Mouse (Mus musculus): ENCODE data around the gene Phf21a. TPM values are rescaled to one million over a fixed set of nuclear protein-coding genes. Genes with fewer than 3 reads are reported as not detected.
A peak's percentile ranks its signal among the peaks of the same experiment; 100 is the strongest.
"Not testable (repeated sequence)": the region's sequence is repeated elsewhere in the genome, so short reads cannot be mapped to it uniquely, and the experiment has no call there.

The Phf21a gene
- total RNA-seq, 1 experiment from 2014 or later: 95.3 TPM

DNA sequence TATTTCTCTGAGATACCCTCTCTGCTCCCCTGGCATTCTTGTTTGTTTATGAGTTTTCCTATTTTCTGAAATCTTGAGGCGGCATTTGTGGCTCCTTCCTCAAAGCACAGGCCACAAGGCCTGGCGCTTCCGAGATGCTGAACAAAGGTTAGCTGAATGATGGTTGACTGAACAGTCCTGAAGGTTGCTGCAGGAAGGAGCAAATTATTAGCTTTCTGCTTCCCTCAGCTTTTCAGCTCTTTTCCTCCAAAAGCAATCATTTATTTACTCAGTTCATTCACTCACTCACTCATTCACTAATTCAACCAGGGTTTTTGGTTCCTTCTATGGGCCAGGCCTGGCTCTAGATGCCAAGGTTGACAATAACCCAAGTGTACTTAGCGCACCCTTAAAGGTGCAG is 10.7 kb upstream of the Phf21a start:
- no peak for DNase-seq

DNA sequence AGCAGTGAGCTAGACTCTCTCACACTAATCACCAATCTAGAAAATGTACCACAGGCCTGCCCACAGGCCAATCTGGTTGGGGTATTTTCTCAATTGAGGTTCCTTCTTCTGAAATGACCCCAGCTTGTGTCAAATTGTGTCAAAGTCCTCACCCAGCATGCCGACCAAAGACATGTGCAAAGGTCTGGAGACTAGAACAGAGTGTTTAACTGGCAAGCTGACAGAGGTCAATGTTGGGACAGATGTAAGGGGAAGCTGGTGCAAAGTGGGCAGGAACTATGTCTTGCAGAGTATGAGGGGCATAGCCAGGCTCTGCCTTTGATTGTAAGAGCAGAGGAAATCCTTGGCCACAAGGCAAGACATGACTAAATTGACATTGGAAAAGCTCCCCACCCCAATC is 7.2 kb upstream of the Phf21a start:
- DNase-seq: no peak

DNA sequence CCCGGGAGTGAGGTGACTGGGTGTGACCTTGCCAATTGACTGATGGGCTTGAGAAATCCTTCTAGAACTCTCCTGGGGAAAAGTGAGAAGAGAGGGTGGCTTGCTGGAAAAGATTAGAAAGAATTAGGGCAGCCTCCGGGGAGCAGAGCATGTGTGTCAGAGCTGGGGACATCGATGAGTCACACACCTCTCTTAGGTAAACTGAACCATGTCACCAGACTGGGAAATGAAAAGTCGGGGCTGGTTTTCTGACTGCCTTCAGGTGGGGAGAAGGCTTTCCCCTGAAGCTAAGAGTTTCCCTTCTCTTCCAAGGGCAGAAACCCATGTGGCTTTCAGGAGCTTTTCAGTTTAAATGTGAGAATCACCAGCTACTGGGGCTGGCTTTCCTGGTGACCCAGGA is 5.9 kb upstream of the Phf21a start:
- DNase-seq: no peak

DNA sequence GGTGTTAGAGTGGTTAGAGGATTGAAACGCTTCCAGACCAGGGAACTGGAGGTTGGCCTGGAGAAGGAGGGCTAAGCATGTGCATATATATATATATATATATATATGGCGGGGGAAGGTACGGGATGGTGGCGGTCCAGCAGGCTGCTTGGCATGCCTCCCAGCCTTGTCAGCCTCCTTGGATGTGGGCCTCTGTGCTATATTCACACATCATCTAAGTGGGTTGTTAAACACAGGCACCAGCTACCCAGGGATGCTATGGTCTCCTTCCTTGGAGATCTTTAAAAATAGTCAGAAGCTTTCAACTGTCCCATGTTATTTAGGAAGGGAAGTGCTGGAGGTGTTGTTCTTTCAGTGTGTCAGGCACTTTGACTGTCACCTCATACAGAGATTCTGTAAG is 3.1 kb upstream of the Phf21a start:
- no peak for DNase-seq

DNA sequence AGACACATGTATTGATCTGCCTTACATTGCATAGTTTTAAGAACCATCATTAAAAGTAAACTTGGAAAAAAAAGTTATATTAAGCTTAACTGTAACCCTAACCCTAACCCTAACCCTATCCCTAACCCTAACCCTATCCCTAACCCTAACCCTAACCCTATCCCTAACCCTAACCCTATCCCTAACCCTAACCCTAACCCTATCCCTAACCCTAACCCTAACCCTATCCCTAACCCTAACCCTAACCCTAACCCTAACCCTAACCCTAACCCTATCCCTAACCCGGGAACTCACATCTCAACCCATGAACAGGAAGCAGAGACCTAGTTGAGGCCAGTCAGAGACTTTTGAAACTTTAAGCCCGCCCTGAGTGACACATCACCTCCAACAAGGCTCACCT is 586 bp downstream of the Phf21a start:
- DNase-seq: not testable (repeated sequence)

DNA sequence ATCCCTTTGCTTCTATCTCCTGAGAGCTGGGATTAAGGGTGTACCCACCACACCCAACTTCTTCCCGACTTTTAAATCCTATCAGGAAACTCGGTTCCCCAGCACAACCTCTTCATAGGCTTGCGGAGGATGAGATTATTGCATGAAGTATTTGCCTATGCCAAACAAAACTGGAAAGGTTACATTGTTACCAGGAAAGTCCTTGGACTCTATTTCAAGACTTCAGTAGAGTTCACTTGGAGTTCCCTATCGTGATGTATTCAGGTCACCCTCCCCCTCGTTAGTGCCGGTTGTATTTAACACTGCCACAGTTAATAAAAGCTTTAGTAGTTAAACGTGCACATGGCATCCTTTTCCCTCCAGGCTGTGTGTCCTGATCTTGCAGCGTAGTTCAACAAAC is 1.2 kb downstream of the Phf21a start:
- no peak for DNase-seq

DNA sequence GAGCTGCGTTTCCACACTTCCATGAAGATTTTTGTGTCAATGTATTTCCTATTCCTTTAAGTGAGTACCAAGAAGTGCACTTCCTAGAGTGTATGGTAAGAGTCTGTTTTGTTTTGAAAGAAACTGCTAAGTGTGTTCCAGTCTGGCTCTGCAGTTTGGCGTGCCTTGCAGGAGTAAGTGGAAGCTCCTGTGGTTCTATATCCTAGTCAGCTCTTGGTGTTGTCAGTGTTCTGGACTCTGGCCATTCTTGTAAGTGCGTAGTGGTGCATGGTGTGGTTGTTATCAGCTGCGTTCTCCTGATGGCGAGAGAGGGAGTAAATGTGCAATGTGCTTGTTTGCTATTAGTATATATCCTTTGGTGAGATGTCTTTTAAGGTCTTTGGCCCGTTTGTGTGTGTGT is 7.9 kb downstream of the Phf21a start:
- DNase-seq: no peak

DNA sequence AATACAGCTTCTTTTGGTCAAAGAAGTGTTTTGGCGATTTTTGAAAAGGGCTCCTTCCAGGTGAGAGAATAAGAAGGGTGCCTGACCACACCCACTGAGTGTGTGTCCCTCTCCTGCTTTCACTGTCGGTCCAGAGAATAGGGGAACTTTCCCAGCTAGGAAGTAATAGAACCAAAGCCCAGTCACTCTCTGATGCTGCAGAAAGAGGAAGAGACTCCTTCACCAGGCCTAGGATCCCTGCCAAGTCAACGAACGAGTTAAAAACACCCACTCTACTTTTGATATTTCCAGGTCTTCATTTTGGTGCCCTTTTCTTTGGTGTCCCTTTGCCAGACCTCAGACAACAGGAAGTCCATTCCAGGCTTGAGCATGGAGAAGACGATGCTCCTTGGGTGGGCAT is 31.6 kb downstream of the Phf21a start:
- no peak for DNase-seq

DNA sequence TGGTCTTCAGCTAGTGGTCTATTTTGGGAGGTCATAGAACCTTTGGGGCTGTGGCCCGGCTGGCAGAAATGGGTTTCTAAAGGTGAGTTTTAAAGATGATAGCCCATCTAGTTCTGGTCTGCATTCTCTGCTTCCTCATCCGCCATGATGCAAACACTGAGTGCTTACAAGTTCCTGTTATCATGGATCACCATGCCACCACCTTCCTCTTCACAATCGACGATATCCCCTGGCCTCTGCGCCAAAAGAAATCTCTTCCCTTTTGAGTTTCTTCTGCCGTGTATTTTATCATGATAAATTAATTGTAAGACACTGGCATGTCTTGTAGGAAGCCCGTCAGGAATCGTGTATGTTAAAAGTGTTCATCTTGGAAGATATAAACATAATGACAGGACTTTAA is 32.4 kb downstream of the Phf21a start:
- no peak for DNase-seq

DNA sequence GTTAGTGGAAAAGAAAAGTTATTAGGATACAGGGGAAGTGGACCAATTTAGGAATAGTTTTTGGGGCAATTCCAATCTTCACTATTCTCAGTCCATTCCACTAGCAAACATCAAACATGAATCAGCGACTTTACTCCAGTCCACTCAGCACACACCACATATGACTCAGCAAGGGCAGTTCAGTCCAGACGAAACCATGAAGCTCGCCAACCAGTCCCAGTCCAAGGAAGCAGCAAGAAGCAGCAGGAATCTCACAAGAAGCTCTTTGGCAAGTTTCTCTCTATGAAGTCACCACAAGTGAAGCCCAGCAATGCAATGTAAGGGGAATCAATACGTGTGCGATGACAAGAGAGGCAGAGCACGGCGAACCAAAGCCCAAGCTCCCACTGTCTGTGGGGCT is 37.2 kb downstream of the Phf21a start:
- no peak for DNase-seq

DNA sequence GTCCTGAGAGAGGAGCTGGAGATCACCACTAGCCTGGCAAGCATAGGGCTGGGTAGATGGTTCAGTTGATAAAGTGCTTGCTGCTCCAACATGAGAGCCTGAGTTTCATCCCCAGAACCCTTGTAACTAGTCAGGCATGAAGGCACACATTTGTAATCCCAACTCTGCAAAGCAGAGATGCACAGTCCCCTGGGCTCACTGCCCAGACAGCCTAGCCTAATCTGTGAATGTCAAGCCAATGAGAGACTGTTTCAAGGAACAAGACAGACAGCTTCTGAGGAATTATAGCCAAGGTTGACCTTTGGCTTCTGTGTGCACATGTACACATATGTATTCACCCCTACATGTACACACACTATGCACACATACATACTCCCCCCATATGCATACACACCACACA is 45.8 kb downstream of the Phf21a start:
- DNase-seq: no peak

DNA sequence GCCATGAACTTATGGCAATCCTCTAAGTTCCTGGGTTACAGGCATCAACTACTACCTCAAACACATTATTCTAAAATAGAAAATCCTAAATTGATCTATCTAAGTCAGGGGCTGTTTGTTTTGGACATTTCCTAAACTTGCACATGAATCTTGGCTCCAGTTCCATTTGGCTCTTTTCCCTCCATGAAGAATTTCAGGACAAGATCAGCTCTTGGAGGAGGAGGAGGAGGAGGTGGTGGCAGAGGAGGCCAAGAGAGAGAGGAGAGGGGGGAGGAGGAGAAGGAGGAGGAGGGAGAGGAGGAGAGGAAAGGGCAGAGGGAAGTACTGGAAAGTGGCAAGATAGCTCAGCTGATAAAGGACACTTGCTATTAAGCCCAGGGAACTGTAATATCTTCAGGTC is 46.4 kb downstream of the Phf21a start:
- DNase-seq: no peak

DNA sequence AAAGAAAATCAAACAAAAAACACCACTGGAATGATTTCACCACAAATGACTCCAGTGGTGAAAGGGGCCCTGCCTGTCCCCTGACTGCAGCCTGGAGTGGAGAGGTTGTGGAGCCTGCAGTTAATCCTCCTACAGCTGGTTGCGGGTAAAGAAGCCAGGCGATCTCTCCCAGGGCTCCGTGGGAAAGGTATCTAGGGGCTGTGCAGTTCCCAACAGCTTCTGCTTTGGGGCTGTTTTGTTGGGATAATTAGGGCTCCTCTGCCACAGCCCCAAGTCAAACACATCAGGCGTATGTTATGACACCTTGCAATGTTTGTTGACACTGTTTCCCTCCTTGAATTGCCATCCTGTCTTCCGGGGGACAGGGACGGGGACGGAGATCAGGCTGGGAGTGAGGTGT is 47.5 kb downstream of the Phf21a start:
- no peak for DNase-seq

DNA sequence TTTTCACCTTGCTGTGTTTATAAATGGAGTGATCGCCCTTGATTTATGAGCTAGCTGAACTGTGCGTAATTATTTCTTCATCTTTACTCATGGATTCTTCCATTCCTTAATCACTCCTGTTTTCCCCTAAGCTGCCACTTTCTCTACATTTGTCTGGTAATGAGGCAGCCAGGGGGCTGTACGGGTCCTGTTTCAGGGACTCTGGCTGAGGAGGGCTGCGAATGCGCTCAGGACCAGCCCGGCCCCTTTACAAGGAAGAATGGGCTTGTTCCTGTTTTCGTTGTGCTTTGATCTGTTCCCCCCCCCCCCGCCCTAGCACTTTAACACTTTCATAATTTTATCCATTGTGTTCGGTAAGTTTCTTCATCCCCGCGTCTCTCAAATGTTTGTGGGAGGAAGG is 48.2 kb downstream of the Phf21a start:
- no peak for DNase-seq

DNA sequence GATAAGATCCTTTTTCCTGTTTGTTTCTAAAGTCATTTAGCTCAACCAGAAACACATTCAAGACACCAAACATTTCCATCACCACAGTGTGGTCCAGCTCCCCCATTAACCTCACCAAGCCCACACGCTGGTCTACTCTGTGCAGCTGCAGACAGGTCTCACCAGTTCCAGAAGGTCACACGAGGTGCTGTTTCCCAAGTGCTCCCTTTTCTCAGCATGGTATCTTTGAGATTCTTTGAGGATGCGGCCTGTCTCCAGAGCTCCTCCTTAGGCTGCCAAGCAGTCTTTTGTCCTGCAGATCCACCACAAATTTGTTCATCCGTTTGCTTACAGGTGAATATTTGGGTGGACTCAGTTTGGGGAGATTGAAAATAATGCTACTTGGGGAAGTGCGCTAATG is 51.0 kb downstream of the Phf21a start:
- no peak for DNase-seq

DNA sequence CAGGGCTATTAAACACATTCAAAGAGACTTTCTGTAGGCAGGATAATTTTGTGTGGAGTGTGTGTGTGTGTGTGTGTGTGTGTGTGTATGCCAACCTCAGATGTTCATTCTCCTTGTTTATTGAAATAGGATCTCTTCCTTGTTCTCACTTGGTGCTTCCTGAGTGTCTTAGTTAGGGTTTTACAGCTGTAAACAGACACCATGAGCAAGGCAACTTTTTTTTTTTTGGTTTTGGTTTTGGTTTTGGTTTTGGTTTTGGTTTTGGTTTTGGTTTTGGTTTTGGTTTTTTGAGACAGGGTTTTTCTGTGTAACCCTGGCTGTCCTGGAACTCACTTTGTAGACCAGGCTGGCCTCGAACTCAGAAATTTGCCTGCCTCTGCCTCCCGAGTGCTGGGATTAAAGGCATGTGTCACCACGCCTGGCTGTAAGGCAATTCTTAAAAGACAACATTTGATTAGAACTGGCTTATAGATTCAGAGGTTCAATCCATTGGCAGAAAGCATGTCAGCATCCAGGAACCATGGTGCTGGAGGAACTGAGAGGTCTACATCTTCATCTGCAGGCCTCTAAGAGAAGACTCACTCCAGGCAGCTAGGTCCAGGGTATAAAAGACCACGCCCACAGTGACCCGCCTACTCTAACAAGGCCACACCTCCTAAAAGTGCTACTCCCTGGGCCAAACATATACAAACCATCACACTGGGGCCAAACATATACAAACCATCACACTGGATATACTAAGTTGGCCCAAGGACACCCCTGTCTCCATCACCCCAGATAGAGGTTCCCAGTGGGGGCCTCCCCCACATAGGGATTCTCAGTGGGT is 55.2 kb downstream of the Phf21a start:
- DNase-seq: not testable (repeated sequence)

DNA sequence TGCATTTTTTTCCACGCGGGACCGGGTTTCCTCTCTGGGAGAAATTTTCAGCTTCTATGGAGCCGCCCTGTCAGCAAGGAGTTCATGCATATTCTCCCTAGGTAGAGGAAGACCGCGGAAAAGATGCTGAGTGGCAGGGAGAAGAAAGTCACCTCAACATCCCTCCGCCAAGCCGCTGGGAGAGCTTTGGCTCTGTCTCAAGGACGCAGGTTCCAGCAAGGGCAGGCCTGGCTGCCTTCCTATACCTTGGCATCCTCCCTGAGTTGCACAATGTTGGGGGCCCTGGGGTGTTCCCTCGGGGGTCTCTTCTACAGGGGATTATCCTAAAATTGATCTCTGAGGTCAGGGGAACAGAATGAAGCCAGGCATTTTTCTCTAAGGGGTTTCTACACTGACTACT is 71.4 kb downstream of the Phf21a start:
- DNase-seq: peak; percentile 34

DNA sequence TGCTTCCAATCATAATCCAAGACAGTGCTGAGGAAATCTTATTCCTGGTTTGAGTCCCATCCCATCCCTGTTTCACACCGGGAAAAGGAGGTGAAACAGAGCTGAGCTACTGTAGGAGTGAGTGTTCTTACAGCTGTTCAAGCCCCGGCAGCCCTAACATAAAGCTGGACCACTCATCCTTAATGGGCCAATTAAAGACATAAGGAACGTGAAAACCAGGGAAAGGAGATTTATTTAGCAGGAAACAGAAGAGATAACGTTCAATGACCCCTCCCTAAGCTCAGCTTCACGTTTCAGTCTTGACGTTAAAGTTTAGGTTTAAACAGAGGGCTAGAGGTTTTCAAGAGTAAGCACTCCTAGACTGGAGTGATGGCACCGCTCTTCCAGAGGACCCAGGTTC is 74.0 kb downstream of the Phf21a start:
- no peak for DNase-seq

DNA sequence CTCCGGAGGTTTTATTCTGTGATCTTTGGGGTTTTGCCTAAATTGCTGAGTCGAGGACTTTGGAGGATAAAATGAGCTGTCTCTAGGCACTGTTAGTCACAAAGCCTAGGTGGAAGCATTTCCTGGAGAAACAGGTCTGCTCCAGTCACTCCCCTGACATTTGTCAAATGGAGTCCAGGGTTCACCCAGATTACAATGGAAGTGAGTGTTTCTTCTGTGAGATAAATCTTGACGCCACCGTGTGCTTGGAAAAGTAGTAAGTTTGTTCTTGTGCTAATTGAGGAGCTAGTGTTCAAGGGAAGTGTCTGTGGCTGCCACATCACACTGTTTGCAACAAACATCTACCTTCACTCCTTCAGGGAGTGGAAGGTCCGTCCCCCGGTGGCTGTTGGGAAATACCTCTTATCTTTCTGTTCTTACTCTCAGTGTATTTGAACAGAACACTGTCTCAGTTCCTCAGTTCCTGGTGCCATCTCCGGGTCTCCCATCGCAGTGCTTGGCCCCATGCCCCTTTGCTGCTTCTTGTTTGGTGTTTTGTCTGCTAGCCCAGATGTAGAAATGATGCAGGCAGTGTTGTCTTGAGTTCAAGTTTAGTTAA is 78.2 kb downstream of the Phf21a start:
- no peak for DNase-seq

DNA sequence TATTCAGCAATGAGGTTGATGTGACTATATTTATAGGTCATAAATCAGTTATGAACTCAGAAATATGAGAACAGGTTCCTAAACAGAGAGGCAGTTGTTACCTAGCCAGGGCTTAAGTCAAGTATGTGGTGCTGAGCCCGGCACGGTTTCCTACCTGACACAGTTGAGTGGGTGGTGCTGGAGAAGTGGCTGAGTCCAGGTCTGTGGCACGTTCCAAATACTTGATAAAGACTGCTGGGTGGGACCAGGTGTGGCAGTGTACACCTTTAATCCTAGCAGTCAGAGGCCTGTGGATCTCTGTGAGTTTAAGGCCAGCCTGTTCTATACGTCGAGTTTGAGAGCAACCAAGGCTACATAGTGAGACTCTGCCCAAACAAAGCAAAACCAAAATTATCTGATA is 79.4 kb downstream of the Phf21a start:
- no peak for DNase-seq

DNA sequence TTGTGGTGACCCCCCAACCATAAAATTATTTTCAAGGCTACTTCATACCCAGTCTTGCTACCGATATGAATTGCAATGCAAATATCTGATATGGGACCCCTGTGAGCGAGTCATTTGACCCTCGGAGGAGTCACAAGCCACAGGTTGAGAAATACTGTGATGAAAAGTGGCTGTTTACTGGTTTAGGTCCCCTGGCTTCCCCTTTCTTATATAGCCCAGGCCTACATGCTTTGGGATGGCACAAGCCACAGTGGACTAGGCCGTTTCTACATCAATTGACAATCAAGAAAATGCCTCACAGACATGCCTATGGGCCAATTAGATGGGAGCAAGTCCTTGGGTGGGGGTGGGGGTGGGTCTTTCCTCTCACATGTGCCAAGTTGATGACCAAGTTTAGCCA is 80.3 kb downstream of the Phf21a start:
- DNase-seq: no peak

DNA sequence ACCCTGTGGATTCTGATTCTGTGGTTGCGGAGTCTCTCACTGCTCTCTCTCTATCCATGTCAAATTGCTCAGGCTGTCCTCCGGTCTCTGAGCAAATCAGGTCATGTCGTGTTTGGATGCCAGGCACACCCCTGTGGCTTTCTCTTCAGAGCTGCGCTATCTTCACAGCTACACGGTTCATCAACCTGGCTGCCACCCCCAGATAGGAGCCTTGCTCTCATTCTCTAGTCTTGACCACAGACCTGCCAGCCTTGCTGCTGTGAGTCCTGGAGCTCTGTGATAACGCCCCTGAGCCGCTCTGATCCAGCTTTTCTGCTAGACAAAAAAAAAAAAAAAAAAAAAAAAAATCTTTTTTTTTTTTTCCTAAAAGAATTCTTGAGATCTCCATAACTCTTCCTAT is 81.3 kb downstream of the Phf21a start:
- DNase-seq: no peak

DNA sequence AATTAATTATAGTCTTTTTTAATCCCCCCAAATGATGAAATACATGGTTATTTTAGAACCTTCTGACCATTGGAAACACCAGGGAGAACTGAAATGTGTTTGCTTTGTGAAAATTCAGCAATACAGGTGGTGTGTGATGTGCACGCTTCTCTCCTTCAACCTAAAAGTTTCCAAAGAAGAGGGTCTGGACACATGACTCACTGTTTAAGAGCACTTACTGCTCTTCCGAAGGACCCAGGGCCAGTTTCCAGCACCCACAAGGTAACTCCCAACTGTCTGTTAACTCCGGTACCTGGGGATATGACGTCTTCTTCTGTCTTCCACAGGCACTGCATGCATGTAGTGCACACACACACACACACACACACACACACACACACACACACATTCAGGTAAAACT is 82.1 kb downstream of the Phf21a start:
- no peak for DNase-seq

DNA sequence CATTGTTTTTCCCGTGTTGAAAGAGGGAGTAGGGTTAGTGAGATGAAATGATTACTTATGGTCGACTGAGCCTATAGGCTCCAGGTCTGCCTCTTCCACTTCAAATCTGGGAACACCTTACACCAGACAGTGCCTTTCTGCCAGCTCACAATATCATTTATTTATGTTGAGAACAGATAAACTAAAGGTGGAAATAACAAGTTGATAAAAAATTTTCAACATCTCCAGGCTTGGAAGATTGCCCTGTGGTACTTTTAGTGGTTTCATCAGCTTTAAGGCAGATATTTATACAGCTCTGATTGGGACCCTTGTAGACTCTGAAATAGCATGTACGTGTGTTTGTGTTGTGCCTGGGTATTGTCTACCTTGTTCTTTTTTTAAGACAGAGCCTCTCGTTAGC is 83.4 kb downstream of the Phf21a start:
- no peak for DNase-seq

All from adrenal gland, postnatal 25 days (tissue).